Mouse (Mus musculus): ENCODE data around the gene Sla2. TPM values are rescaled to one million over a fixed set of nuclear protein-coding genes. Genes with fewer than 3 reads are reported as not detected.
"Not testable (repeated sequence)": the region's sequence is repeated elsewhere in the genome, so short reads cannot be mapped to it uniquely, and the experiment has no call there.

Gene Sla2
- total RNA-seq, 2 experiments from 2014 or later = 0.22 TPM; not detected in 1

DNA sequence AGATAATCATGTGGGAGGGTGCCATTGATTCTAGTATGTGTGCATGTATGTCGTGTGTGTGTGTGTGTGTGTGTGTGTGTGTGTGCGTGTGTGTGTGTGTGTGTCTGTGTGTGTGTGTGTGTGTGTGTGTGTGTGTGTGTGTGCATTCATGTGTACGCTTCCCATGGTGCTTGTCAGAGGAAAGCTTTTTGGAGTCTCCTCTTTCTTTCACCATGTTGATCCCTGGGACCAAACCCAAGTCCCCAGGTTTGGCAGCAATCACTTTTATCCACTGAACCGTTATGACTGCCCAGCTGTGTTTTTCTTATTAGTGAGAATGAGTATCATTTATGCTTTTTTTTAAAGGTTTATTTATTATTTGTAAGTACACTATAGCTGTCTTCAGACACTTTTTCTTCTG, 15.4 kb upstream of the Sla2 start:
- DNase-seq (ENCODE audit: low spot score in 2 of 2) = not testable (repeated sequence)

DNA sequence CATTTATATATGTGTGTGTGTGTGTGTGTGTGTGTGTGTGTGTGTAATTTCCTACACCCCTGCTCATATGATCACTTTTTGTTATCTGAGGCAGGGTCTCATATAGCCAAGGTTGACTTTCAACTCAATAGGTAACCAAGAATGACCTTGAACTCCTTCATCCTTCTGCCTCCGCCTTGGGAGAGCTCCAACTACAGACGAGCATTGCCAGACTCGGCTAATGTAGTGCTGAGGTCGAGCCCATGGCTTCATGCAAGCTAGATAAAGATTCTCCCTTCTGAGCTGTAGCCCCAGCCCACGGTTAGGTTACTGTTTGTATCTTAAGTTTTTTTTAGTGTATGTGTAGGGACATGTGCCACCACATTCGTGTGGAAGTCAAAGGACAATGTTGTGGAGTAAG, 14.9 kb upstream of the Sla2 start:
- no peak for DNase-seq (ENCODE audit: low spot score in 2 of 2)

DNA sequence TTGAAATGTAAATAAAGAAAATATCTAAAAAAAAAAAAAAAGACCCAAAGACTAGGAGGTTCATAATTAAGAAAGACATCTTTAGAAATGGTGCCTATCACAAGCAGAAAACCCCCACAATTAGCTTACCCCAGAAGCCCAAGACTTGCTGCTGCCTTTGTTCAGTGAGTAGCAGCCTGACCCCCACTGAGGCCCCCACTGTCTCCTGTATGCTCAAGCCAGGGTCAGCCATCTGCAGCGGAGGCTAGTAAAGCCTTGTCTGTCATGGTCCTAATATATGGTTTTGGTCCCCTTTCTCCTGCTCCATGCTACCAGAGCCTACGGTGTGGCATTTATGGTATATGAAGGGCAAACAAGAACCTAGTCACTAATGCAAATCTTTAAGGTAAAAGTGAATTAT, 14.4 kb upstream of the Sla2 start:
- DNase-seq (ENCODE audit: low spot score in 2 of 2) = no peak

DNA sequence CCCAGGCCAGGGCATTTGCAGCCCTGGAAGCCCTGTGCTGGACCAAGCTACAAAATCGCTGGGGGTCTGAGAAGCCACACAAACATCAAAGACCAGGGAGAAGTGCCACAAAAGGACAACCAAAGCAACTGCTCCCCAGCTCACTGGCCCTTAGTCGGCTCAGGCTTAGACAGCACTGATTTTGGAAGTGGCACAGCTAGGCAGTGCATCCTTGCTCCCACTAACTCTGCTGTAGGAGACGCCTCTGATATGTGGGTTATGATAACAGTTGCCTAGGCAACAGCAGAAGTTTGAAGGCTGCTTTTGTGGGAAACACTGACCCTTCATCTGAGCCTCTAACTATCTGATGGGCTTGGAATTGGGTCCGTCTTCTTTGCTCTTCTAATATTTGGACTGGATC, 12.2 kb upstream of the Sla2 start:
- DNase-seq (ENCODE audit: low spot score in 2 of 2) = no peak

DNA sequence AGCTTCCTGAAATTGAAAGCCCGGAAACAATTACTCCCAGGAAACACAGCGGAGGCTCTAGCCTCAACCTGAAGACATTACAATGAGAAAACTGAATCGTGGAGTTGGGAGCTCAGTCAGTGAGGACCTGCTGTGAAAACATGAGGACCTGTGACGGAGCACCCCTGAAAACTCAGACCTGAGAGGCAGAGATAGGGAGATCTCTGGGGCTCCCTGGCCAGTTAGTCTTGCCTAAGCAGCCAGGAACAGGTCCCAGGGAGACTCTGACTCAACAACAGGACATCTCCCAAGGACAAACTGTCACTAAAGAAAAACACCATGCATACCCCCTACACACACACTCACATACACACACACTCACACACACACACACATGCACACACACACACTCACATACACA, 11.4 kb upstream of the Sla2 start:
- no peak for DNase-seq (ENCODE audit: low spot score in 2 of 2)

DNA sequence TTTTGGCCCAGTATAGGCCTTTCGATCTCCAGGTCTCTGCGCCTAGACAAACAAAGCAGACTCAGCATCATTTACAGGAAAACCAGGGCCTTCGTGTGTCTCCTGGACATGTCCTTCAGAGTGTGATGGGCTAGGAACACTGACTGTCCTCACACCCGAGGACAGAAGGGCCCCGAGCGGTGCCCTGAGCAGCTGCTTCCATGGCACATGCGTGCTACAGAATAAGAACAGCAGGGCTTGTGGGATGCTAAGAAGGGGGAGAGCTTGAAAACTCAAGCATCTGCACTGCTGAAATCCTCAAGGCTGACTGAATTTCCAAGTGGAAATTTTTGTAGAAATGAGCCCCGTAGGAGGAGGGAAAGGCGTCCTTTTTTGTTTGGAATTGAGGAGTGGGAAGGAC, 10.0 kb upstream of the Sla2 start:
- no peak for DNase-seq (ENCODE audit: low spot score in 2 of 2)

DNA sequence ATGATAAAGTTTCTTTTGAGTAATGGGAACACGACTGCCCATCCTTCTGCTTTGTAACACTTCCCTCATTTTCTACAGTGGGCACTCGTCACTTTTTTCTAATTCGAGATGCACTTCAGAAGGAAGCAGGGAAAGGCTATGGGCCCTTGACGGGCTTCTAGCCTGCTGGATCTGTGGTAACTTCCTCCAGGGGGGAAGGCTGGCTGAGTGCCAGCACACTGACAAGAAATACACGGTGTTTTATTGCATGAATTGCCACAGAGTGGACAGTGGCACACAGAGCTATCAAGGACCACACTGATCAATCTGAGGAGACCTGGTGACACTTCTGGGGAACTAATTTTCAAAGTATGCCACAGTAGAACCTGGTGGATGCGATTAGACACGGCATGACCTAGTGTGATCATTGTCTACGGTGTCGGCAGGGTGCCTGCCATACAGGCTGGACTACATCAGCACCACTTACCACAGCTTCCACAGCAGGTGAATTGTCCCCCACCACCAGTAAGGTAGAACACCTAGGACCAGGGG, 9.5 kb upstream of the Sla2 start:
- DNase-seq (ENCODE audit: low spot score in 2 of 2) = no peak

DNA sequence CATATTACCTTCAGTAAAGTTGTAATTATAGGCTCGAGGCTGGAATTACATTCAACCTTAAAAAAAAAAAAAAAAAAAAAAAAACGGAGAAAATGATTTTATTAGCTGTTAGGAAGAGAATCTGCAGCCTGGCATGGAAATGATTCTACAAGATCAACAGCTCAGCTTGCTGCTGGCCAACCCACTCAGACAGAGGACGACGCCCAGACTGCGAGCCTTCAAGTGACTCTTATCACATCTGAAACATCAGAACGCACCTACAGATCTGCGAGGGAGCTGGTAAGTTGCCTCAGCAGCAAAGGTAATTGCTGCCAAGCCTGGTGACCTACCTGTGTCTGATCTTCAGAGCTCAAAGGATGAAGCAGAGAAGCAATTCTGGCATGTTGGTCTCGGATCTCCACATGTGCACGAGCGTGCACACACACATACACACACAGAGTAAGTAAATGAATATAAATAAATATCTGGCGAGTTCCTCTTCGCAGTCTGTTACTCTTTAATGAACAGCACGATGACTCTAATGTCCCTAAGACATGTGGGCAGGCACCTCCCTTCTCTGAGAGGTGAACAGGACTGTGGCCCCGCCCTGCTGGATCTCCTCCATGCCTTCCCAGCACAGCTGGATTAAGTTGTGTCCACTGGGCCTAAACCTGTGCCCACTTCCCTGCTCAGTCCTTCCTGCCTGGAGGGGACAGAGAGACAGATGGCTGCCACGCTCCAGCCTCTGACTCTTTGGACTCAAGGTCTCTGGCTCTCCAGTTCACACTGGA, 7.7 kb upstream of the Sla2 start:
- DNase-seq (ENCODE audit: low spot score in 2 of 2) = no peak

DNA sequence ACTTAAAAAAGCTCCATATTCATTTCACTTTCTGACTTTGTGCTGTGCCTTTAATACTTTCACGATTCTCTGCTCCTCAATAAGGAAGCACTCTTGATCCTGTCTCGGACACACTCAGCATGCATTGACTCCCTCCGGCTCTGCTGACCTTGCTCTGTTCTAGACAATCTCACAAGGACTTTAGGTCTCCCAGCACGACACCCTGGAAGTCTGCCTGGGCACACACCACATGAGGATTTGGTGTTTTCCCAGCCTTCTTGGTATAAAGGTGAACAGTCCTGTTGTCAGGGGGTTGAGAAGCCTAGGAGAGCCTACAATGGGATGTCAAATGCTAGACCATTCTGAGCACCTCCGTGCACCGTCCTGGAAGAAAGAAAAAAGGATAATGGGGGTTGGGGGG, 5.8 kb upstream of the Sla2 start:
- no peak for DNase-seq (ENCODE audit: low spot score in 2 of 2)

DNA sequence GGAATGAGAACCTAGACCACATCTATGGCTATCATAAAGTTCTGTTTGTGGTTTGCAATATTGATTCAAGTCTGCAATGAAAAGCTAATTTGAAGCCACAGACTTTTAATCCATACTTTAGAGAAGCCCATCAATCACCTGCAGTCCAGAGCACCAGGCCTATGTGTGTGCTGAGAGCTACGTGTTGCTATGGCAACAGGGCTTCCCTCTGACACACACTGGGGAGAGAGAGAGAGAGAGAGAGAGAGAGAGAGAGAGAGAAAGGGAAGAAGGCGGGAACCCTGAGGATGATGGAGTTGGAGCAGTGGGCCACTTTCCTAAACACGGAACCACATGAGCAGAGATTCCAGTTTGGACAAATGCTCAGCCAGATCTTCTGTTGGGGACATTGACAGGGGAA, 5.2 kb upstream of the Sla2 start:
- DNase-seq (ENCODE audit: low spot score in 2 of 2) = no peak

DNA sequence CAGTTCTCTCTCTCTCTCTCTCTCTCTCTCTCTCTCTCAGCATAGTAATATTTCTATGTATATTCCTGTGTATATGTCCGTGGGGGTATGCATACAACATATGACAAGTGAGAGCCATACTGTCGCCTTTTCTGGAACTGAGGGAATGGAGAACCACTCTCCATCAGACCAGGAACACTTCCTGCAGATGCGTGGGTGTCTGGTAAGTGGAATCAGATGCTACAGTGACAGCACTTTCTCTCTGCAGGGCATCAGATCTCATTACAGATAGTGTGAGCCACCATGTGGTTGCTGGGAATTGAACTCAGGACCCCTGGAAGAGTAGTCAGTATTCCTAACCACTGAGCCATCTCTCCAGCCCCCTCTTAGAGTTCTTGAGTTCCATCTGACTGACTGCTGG, 1.5 kb upstream of the Sla2 start:
- DNase-seq (ENCODE audit: low spot score in 2 of 2) = no peak

DNA sequence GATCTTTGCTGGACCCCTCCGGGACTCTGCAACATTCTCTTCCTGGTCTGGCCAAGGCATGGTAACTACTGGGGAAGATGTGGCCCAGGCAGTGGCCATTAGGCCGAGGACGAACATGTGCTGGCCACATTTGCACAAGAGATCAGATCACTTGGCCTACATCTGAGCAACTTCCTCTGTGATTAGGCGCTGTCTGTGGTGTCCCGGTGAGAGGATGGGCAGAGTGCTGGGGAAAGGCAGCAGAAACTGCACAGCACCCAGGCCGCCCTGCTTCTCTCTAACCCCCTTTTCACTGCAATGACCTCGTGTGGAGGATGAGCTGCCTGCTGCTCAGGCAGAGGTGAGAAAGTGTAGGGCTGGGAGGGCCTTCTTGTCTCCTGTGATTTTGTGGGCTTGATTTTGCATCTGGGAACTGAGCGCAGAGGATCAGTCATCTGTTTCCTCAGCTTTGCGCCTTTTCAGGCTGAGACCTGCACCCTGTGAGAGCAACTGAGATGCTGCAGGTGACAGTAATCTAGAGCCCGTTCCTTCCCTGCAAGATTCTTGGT, 834 bp downstream of the Sla2 start:
- no peak for DNase-seq (ENCODE audit: low spot score in 2 of 2)

DNA sequence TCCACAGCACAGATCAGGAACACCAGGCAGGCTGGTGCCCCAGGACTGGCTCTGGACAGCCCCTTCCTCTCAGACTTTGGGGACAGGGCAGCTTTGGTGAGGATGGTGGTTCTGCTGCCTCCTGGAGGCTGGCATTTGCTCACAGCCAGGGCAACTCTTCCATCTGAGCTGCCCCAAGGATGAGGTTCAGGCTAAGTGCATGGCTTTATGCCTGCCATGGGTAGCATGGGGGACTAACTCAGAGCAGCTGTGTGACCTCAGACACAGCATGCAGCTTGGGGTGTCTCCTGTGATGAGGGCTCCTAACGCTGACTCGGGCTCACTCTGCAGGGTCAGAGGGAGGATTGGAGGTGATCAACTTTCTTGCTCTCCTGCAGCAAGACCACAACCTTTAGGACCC, 1.3 kb downstream of the Sla2 start:
- not testable (repeated sequence) for DNase-seq (ENCODE audit: low spot score in 2 of 2)

DNA sequence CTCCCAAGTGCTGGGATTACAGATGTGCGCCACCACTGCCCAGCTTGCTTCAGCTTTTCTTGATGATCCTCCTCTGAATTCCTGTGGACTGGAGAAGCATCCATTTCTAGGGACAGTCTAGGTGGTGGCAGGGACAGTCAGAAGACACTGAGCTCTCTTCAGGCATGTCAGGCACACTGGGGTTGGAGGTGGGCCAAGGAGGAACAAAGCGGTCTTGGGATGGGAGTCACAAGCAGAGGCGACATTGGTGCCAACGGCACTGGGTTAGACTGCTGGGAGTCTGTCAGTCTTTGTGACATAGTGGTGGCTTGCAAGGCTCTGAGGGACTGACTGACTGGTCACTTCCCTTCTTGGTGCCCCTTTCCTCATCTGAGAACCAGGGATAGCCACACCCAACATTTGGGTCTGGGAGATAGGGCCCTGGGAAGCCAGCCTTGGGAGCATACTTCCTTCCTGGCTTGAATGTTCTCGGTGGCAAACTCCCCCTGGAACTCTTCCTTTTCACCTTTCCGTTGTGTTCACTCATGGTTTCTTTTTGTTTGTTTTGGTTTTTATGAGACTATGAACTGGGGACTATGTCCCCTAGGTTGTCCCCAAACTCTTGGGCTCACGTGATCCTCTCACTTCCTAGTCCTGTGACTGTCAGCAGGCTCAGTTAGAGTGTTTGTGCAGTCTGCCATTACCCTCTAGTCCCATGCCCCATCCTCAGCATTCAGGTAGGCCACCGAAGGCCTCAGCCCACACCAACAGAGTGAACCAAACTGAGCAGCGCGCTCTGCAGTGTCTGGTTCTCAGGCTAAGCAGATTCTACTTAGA, 2.4 kb downstream of the Sla2 start:
- DNase-seq (ENCODE audit: low spot score in 2 of 2) = no peak

DNA sequence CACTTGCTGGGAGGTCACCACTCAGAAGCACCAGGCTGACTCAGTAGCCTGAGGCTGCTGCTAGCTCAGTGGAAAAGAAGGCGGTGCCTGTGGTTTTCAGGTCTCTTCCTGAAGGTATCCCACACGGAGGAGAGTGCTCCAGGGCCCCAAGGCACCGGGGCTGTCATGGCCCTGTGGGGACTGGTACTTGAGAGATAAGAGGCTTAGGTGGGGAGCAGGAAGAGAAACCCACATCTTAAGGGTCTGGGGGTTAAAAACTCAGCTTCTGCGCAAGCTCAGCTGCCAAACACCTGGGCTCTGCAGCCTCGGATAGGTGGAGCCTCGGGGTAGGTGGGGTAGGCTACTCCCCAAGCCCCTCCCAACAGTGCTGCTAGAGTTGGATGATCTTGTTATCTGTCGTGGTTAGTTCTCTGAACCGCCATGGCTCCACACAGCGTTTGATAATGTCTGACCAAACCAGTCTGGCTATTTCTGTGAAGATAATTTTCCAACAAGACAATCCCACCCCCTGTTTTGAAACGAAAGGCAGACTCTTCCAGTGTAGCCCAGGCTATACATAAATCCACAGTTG, 4.5 kb downstream of the Sla2 start:
- no peak for DNase-seq (ENCODE audit: low spot score in 2 of 2)

DNA sequence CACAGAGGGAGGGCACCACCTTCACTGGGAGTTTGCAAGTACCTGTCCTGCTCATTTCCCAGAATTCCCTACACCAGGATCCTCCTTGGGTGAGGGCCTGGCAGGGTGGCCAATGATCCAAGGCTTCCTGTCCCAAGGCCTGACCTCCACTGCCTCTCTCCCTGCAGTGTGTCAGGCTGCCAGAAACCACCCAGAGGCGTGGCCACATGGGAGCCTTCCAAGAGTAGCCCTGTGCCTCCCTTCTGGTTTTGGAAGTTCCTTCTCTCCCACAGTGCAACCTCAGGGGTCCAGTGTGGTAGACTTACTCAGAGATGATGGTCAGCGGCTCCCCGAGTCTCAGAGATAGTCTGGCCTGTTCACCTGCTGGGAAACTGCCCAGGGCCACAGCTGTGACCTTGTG, 7.5 kb downstream of the Sla2 start:
- no peak for DNase-seq (ENCODE audit: low spot score in 2 of 2)

DNA sequence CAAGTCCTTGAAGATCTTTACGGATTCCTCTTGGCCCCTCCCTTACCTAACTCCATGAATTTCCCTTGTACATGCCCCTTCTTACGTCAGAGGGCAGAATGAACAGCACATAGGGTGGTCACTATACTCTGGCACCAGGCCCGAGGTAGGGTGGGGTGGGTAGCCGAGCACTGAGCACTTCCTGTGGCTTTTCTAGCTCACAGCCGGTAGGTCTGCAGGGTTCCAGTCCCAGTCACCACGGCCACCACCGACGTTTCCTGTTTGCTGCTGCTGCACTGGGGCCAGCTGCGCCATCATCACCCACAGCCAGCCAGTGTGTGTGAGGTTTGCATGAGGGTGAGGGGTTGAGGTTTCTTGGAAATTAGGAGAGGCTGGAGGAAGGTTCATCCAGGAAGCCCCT, 9.3 kb downstream of the Sla2 start:
- no peak for DNase-seq (ENCODE audit: low spot score in 2 of 2)

DNA sequence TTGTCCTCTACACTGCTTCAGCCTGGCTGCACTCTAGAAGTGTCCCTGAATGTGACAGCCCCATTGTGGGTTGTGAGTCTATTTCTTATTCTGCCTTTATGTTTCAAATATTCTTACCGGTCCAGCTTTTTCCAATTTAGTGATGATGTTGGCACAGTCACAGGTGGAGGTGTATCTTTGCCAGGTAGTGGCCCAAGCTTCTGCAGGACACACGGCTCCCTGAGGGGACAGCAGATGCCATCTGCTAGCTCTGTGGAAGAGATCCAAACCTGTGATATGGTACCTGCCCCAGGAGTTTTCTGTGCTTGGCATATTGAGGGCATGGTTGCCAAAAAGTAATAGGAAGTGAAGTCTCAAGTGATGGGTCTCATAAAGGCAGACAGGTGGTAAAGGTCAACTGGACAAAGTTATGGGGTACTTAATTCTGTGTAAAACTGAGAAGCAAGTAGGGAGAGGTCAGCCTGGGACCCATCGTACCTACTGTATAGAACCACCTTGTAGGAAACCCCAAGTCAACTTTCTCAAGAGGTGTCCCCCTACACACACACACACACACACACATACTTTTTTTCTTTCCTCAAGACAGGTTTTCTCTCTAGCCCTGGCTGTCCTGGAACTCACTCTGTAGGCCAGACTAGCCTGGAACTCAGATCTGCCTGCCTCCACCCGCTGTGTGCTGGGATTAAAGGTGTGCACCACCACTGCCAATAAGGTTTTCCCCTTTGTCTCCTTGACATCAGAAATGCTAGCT, 12.1 kb downstream of the Sla2 start:
- DNase-seq (ENCODE audit: low spot score in 2 of 2) = no peak

DNA sequence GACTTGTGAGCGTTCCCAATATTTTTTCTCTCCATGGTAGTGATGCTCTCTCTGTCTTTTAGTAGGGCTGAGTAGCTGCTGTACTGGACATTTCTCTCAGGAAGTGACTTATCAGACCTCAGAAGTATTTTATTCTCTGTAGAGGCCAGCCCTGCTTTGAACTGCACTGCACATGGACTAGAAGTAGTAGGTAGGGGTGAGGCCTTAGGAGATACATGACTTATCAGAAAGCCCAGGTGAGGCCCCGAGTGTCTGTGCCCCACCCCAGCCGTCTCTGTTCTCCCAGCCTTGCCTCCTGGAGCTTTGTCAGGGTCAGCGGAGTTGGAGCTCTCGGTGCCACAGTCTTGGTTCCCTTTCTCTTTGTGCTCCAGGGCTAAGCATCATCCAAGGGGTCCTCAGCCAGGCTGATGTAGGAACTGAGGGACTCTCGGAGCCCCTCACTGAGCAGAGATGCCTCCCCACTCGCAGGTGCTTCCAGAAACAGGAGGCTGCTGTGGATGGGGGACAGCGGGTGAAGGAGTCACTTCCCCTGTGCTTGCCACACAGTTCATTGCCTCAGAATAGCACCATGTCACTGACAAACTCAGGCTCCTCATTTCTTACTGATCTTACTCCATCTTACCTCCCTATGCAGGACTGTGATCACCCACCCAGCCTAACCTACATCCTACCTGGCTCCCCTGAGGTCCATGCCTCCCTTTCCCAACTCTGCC, 12.8 kb downstream of the Sla2 start:
- DNase-seq (ENCODE audit: low spot score in 2 of 2) = no peak

DNA sequence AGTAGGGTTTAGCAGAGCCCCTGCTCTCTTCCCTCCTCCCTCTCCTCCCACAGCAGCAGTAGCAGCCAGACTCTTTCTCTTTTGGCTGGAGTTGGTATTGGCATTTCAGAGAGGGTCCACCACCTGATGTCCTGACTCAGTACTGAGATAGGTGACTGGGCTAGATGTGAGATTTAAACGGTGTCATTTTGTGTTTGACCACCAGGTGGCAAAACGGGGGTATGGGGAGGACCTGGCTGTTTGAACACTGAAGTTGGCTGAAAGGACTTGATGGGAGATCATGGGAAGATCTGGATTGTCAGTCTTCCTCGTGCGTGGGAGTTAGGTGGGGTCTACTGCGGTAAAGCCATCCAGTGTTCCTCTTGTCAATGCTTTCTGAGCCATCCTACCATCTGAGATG, 13.4 kb downstream of the Sla2 start:
- DNase-seq (ENCODE audit: low spot score in 2 of 2) = peak; percentile 23 to 28

Data from adrenal gland, adult 18-20 months (tissue).